Mouse (Mus musculus) CH12.LX (cell line): ENCODE data around the gene Fam214a.

Experiments
- CTCF ChIP-seq, 2 experiments: IDR thresholded peaks in 1 of 2; conservative IDR thresholded peaks in 1 of 2; 2 replicates each; pipeline ENCODE4 v1.5.1; 2011 to 2012; ENCODE audit warnings: low read depth in 2 of 2, low read length in 2 of 2, improper control_type of control experiment in 1 of 2, inconsistent platforms in 1 of 2, mild to moderate bottlenecking in 1 of 2, moderate library complexity in 1 of 2
- EP300 ChIP-seq: IDR thresholded peaks from 2 replicates; pipeline ENCODE4 v1.6.1; 2011; ENCODE audit warnings: low read length, improper control_type of control experiment
- IRF4 ChIP-seq: IDR thresholded peaks from 2 replicates; pipeline ENCODE4 v1.6.1; 2014; ENCODE audit warnings: low read depth, mild to moderate bottlenecking, inconsistent platforms, low read length, improper control_type of control experiment
- JUND ChIP-seq: conservative IDR thresholded peaks from 2 replicates; pipeline ENCODE4 v1.6.1; 2011; ENCODE audit warnings: low read depth, low read length, improper control_type of control experiment
- MAX ChIP-seq: IDR thresholded peaks from 2 replicates; pipeline ENCODE4 v1.6.1; 2011; ENCODE audit warnings: low read length, improper control_type of control experiment
- MAZ ChIP-seq: IDR thresholded peaks from 2 replicates; pipeline ENCODE4 v1.6.1; 2012; ENCODE audit warnings: low read depth, mild to moderate bottlenecking, inconsistent platforms, low read length, improper control_type of control experiment, moderate library complexity
- NELFE ChIP-seq: IDR thresholded peaks from 2 replicates; pipeline ENCODE4 v1.6.1; 2011; ENCODE audit warnings: low read depth, low read length, improper control_type of control experiment
- POLR2A ChIP-seq: IDR thresholded peaks from 2 replicates; pipeline ENCODE4 v1.6.1; 2011; ENCODE audit warnings: low read depth, mild to moderate bottlenecking, improper control_type of control experiment, low read length
- POLR2AphosphoS2 ChIP-seq: IDR thresholded peaks from 2 replicates; pipeline ENCODE4 v1.6.1; 2011; ENCODE audit warnings: low read depth, low read length, improper control_type of control experiment
- ZC3H11A ChIP-seq: IDR thresholded peaks from 2 replicates; pipeline ENCODE4 v1.6.1; 2012; ENCODE audit warnings: low read depth, mild to moderate bottlenecking, inconsistent platforms, low read length, improper control_type of control experiment

DNA sequence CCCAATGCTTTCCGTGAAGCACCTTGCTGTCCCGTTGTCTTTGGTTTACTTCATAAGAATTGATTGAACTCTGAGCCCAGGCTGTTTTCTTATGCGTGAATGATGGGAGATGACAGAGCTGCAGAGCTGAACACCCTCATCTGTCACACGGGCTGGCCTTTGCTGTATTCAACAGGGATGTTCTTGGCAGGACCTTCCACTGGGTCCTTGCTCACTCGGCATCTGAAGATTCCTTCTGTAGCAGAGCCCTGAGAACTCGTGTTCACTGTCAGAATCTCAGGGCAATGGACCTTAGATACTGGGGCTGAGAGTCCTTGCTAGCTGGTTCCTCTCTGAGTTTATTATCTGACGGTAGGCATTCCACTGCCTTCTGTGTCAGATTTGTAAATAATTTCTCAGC, 25.3 kb downstream of the Fam214a start:
- TF ChIP-seq MAX (no peak), EP300 (no peak), POLR2AphosphoS2 (no peak), JUND (no peak), CTCF (conservative IDR thresholded peaks at IDR 0.05 in 1 of 2, IDR thresholded peaks at IDR 0.05 in 1 of 2; ENCODE audit: low read depth in 2 of 2, low read length in 2 of 2) (no peak), POLR2A (no peak), NELFE (no peak), MAZ (no peak), IRF4 (no peak), ZC3H11A (no peak)
